Comparison of ENCODE assay signal across 13 mouse cellular contexts in the genomic region with DNA sequence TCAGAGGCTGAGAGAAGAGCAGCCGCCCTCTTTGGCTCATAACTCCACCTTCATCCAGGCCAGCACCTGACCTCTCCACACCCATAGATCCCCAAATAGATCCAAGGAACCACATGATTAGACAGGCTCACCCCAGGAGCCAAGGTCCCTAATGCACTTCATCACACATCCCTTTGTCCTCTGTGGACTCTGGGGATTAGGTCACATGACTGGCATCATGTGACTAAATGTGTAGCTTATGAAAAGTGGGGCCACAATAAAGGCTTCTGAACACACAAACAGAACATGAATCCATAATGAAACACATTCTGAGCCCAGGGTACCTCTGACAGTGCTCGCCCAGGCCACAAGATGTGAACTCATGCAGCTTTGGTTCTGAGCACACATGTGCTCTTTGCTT.
"Had no signal": no experiment of that assay in that cellular context is flagged by ENCODE, and none has a peak within 500 bp of the region (broad histone marks: within the 10 kb centered on the region; RNA-seq: fewer than 3 reads in every experiment).

No protein-coding gene starts in this region.

- H3K4me2 ChIP-seq: liver, embryonic 15.5 days had no signal

- DNase-seq: kidney, adult 2 months; kidney, postnatal 25 days; layer of hippocampus, adult 9-11 months; lung, adult 2 months; lung, postnatal 14 days; lung, postnatal 4 days; midbrain, embryonic 14.5 days; thymus, adult 18-20 months; thymus, postnatal 4 days had no signal

- H3K4me3 ChIP-seq: layer of hippocampus, adult 2 months; liver, embryonic 15.5 days had no signal

- H3K36me3 ChIP-seq: liver, embryonic 15.5 days had no signal

- H3K27ac ChIP-seq: kidney, postnatal 0 days; layer of hippocampus, adult 2 months; liver, embryonic 15.5 days had no signal

- H3K9me3 ChIP-seq: liver, embryonic 15.5 days had no signal

- H3K9ac ChIP-seq: liver, embryonic 15.5 days had no signal

- ATAC-seq: intestine, postnatal 0 days had no signal
